Mouse (Mus musculus) megakaryocyte, embryonic 14.5 days (primary cell): Measurements from ENCODE around the gene Csrp1.

Experiments
- FLI1 ChIP-seq: IDR thresholded peaks from 2 replicates; pipeline ENCODE4 v1.6.1; 2012; ENCODE audit warnings: low read length, inconsistent platforms, mixed read lengths
- GATA1 ChIP-seq: IDR thresholded peaks from 3 replicates; pipeline ENCODE4 v1.6.1; 2012; ENCODE audit warnings: mixed read lengths, low read length, inconsistent platforms, borderline replicate concordance

DNA sequence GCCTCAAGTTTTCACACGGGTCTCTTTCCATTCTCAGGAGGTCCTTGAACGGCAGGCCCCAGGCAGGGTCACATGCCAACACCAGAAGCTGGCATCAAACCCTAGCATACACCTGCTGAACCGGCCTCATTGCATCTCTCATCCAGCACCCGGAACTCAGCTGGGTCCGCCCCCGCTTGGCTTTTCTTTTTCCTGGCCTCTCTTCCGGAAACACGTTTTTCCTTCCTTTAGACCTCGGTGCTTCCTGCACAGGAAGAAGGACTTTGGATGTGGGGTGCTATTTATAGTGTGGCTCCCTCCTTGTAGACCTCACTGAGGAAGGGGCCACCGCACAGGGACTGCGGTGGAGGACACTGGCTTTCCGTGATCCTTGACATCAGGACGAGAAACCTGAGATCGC is 46.4 kb upstream of the Csrp1 start:
- TF ChIP-seq GATA1 (no peak), FLI1 (no peak)
